Mouse (Mus musculus): Measurements from ENCODE around the gene Cdkn2b. TPM values are rescaled to one million over a fixed set of nuclear protein-coding genes. Genes with fewer than 3 reads are reported as not detected.

Gene Cdkn2b
- under 1 TPM; 0.27 to 0.79 TPM for total RNA-seq (2021)
- long read RNA-seq, experiment 1, partial matches to known transcripts, result 0 of 2 reads
- long read RNA-seq, experiment 1, other reads (novel, unspliced or antisense), result 0 of 2 reads
- long read RNA-seq, experiment 2, partial matches to known transcripts, result 0 of 3 reads
- long read RNA-seq, experiment 2, other reads (novel, unspliced or antisense), result 0 of 3 reads

DNA sequence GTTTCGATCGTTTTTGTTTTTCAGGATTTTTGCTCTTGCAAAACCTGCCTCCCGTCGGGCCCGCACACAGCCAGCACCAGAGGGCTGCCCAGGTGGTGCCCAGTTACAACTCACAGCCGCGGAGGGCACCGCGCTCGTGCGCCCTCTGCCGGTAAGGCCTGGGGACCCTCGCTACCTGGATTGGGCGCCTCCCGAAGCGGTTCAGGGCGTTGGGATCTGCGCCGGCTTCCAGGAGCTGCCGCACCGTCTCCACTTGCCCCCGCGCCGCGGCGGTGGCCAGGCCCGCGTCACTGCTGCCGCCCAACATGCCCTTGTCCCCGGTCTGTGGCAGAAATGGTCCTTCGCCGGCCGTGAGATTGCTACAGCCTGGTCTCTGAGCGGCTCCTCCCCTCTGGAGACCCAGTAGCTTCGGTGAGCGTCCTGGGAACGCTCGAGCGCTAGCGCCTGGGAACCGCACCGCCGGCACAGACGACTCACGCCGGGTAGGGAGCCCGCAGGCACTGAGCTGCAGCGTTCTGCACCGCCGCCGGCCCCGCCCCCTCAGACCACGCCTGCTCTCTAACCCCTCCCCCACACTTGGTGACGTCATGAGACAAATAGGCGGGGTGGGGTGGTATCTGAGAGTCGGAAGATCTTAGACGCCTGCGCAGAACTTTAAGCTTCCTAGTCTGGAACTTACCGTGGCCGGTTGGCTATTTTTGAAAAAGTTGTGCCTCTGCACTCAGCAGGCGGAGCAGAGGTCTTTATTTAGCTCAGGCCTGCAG, at the start of gene Cdkn2b:
Gene Cdkn2b, minus strand, starts transcription at position 549 of the 764 bp plus-strand sequence.
- DNase-seq, result peak; percentile 92 to 95
- intact Hi-C loops (cut with DNase I), result no loop called here

DNA sequence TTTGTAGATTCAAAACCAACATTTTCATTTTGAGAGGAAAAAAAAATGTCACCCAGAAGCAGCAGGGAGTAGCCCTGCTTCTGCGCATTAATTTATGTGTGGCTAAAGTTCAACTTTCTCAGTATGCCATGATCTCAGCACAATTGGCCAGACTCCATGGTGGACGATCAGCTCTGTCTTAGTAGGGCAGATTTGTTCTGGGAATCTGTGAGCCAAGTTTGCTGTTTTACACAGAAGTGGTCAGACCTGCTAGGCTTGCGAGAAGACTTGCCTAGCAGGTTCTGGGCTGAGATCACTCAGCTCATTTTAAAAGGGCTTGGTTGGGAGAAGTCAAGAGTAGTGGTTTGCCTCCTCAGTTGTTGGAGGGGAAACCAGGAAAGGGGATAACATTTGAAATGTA, 49.5 kb upstream of the Cdkn2b start:
- intact Hi-C loops (cut with DNase I), result no loop called here
- DNase-seq, result peak in 1 of 2 experiments; percentile 8

DNA sequence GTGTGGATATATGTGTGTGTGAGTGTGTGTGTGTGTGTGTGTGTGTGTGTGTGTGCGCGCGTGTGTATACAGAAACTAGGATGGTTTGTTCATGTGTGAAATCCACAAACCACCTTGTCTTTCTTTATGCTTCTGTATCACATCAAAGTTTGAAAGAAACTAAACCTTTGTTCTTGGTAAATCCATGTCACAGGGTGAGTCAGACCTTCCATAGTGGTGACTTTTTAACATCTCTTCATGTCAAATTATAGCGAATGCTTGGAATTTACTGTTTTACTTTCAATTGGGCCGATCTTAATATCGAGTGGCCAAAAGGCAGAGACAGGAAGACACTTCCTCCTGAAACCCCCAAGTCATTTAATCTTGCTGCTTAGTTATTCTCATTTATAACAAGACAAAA, 48.7 kb upstream of the Cdkn2b start:
- DNase-seq, result no peak
- intact Hi-C loops (cut with DNase I), result no loop called here

DNA sequence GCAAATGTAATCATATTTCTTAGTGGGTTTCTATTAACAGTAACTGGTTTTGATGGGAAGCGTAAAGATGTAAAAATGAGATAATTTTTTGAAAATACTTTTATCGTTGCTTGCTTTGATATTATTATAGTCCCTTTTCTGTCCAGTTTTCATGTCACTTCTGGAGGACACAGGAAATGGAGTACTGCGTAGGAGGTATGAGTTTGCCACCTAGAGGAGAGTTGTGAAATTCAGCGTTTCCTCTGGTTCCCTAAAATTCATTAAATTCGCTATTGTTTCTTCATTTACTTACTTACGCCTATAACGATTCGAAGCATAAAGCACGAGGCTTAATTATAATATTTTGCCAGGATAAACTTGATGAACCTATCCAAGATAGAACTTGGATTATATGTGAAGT, 43.1 kb upstream of the Cdkn2b start:
- intact Hi-C loops (cut with DNase I), result no loop called here
- no peak for DNase-seq

DNA sequence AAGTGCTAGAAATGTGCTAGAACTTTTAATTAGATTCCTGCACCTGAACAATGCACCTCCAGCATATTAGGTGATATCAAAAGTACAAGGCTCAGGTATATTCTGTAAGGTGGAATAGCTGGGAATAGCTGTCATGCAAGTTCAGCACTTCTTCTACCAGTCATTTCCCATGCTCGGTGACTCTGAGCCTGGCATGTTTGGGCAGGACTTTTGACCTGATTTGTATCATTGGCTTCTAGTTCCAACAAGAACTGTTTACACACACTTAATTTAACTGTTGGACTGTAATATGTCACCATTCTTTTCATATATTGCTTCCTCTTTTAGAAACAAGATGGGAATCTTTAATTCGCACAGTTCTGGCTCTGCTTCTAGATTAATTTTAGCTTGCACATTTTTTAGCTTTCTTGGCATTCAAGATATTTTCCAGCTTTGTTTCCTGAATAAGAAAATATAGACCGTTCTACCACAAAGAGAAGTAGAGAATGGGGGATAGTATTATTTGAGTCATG, 42.3 kb upstream of the Cdkn2b start:
- intact Hi-C loops (cut with DNase I), result no loop called here
- no peak for DNase-seq

DNA sequence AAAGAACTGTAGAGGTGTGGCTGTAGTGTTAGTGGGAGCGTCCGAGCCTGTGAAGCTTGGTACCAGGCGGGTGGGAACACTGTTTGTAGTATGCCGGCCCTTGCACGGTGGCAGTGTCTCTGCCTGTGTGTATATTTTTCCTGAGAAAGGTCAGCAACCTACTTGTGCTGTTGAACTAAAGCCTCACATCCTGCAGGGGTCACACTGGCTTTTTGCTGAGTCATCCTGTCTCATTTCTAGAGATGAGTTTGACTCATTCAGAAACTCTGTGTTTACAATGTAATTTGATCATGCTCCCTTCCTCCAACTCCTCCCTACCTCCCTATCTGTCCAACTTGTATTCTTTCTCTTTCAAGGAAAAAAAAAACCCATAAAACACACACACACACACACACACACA, 40.6 kb upstream of the Cdkn2b start:
- DNase-seq, result no peak
- intact Hi-C loops (cut with DNase I), result no loop called here

DNA sequence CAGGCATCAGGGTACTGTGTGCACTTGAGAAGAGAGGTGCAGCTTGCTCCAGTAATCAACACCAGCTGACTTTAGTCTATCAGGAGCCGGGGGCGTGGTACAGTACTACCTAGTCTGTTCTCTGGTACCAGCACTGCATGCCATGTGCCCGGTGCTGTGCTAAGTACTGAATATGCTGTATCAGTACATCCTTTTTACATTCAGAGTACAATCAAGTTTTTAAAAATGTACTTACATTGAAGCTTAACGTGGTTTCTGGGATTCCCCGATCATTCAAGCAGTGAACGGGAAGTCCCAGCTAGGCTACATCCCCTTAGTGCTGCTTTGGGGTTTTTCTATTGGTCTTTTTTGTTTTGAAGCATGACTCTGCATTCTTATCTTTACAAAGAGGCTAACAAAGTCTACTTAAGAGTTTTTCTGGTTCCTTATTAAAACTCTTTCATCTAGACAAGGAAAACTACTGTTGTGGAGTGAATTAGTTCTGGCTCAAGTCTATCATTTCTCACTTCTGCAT, 40.2 kb upstream of the Cdkn2b start:
- intact Hi-C loops (cut with DNase I), result no loop called here

DNA sequence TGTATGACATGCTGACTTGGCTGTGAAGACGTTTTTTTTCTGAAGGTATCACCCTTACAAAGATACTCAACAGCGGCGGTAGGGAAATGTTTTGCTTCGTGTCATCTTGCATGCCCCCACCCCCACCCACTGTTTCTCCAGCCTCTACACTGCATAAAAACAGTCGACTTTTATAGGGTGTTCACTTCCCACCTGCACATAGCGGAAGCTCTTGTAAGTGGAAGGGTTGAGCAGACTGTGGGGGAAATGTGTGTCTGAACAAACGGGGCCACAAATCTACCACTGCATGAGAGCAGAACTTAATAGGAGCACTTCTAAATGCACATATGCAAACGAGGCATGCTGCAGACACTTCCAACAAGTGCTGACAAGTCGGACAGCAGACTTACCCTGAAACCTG, 39.6 kb upstream of the Cdkn2b start:
- intact Hi-C loops (cut with DNase I), result no loop called here
- no peak for DNase-seq

More for the DNA sequence above, 40.2 kb upstream of the Cdkn2b start:
- no peak for DNase-seq

DNA sequence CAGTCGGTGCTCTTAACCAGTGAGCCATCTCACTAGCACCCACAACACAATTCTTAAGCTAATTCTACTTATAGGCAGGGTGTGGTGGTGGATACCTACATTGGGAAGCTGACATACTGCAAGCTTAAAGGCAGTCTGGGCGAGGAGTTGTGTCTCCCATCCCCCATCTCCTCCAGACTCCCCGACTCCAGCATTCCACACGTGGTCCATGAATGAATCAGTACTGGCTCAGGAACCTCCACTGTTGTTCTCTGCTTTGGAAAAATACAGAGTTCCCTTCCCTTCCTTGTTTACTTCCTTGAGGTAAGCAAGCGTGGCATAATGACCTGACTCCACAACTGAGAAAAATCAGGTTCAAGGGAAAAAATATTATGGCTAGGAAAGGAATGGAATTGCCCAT, 38.0 kb upstream of the Cdkn2b start:
- intact Hi-C loops (cut with DNase I), result no loop called here
- no peak for DNase-seq

DNA sequence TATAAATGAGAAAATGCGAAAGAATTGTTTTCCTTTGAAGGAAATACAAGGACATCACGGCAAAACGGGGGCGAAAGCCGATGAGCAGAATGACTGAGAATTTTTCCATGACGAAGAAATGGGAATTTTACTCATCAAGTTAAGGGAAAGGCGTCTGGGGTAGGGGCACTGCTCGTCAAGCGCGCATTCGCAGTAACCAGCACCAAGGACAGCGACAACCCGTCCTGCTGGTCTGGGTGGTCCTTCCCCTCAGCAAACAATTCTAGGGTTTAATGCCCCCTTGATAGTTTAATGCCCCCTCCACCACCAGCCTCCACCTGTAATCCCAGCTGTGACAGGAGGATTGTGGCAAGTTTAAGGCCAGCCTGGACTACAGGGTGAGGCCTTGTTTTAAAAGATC, 2.6 kb upstream of the Cdkn2b start:
- intact Hi-C loops (cut with DNase I), result no loop called here
- peak; percentile 16 to 44 for DNase-seq

DNA sequence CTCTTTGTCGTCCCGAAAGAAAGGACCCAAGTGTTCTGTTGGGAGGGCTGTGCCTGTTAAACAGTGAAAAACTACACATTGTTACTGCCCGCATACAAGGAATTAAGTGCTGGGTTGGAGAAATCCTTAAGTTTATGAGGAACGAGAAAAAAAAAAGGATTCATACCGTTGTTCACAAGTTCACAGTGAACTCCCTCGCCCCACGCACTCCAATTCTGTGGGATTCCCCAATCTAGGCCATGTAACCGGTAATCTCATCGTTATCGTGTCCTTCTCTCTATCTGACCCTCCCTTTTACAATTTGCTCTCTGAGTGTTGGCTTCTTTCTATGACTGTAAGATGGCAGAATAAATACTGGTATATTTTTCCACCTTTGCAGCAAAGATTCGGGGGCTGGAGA, 843 bp downstream of the Cdkn2b start:
- DNase-seq, result no peak
- intact Hi-C loops (cut with DNase I), result no loop called here

DNA sequence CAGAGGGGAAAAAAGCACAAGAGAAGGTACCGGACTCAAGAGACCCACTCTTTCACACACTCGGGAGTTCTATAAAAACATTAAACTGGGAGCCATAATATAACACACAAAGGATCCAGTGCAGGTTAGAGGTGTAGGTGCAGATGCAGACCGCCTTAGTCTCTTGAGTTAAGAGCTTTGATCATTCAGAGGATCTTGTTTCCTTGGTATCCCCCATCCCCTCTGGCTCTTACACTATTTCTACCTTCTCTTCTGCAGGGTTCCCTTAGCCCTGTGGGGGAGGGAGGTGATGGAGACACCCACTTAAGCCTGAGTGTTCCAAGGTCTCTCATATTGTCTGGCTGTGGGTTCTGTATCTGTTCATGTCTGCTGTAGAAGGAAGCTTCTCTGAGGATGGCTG, 2.8 kb downstream of the Cdkn2b start:
- intact Hi-C loops (cut with DNase I), result no loop called here
- no peak for DNase-seq

DNA sequence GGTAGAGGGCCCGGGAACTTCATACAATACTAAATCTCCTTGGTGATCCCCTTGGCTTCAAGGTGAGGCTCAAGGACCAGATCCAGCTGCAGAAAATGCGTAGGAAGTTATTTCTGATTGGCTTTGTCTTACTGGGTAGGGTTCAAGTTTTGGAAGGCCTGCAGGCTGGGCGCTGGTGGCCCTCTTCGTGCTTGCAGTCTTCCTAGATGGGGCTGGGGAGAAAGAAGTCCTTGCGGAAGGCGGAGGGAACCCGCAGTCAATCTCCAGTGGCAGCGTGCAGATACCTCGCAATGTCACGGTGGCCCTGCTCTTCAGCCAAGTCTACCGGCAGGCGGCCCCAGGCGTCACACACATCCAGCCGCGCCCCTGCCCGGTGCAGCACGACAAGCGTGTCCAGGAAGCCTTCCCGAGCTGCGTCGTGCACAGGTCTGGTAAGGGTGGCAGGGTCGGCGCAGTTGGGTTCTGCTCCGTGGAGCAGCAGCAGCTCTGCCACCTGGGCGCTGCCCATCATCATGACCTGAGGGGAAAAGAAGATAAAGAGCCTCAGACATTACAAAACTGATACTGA, 4.0 kb downstream of the Cdkn2b start:
- DNase-seq, result no peak
- intact Hi-C loops (cut with DNase I), result no loop called here

DNA sequence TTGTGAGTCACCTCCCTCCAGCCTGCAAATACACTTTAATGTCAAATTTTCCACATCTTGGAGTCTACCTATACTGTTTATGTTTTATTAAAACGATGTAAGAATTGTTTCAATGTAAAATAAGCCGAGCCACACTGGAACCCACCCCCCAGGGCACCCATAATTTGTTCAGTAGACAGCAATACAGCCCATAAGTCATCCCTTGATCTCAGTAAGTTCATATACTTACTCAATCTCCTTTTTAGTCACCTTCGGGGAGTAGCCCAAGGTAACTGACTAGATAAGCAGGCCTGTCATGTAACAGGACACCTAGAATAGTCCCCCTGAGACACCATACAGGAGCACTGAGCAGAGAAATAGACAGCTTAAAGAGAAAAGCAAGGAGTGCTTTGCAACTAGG, 5.1 kb downstream of the Cdkn2b start:
- intact Hi-C loops (cut with DNase I), result no loop called here
- no peak for DNase-seq

DNA sequence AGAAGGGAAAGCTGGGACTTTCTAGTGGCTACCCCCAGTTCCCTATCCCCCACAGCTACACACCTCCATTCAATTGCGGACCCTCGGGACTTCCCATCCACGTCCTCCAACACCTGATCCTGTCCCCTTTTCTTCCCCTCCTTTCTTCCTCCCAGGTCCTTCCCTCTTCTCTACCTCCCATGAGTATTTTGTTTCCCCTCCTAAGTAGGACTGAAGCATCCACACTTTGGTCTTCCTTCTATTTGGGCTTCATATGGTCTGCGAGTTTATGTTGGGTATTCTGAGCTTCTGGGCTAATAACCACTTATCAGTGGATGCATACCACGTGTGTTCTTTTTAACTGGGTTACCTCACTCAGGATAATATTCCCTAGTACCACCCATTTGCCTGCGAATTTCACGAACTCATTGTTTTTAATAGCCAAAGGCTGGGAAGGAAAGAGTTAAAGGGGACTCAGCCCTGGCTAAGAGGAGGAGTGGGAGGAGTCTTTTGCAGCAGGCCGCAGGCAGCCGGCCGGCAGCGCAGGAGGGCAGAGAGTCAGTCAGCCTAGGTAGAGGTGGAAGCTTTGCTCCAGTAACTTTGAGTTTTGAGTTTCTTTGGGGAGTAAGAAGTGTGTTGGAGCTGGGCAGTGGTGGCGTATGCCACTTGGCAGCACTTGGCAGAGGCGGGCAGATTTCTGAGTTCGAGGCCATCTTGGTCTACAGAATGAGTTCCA, 7.4 kb downstream of the Cdkn2b start:
- intact Hi-C loops (cut with DNase I), result no loop called here
- DNase-seq, result no peak

DNA sequence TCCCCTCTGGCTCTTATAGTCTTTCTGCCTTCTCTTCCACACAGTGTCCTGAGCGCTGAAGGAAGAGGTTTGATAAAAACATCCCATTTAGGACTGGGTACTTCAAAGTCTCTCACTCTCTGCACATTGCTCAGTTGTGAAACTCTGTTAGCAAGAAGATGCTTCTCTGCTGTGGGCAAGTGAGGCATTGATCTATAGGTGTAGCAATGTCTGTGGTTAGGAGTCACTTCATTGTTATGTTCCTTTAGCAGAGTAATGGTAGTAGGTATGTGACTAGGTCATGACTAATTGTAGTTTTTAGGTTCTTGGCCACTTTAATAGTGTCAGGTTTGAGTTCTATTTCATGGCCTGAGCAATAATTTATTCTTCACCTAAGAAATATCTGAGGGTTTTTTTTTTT, 8.7 kb downstream of the Cdkn2b start:
- no peak for DNase-seq
- intact Hi-C loops (cut with DNase I), result no loop called here

DNA sequence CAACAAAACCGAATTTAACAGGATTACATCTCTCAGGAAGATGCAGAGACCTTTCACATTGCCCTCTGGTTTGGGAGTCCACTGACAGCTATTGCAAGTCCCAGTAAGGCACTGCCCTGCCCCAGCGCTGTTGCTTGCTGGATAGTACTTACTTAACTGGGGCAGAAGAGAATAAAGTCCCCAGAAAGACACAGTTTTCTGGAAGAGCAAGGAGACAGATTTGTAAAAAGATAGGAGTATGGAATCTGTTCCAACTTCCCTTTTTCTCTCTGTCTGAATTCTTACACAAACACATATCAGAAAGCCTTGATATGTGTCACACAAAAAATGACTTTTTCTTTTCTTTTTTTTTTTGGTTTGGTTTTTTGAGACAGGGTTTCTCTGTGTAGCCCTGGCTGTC, 11.1 kb downstream of the Cdkn2b start:
- no peak for DNase-seq
- intact Hi-C loops (cut with DNase I), result no loop called here

DNA sequence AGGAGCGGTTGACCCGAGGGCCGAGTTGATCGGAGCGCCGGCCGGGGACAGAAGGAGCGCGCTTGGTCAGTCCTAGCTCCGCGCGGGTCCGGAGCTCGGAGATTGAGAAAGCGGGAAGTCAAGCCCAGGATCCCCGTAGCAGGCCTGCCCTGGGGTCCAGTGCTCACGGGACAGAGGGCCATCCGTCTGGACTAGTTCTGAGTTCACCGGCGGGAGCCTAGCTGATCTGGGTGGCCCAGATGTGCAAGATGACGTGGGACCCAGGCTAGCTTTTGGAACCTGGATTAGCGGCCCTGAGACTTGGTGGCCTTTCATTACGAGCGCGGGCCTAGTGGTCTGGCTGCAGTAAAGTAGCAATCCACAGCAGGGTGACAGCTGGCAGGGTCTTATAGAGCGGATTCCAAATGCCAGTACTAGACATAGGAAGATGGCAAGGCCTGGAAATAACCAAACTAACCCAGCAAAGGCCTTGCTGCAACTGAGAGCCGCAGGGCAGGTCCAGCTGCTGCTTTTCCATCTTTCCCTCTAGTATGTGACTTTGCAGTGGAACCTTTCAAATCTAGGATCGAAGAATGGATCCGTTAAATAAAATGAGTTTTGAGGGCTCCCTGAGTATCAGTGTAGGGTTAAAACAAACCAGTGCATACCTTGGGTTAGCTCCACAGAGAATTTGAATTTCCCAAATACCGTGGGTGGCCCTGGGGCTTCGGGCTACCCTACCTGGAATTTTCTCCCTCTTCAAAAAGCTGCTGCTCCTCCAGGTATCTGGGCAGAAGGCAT, 15.2 kb downstream of the Cdkn2b start:
- intact Hi-C loops (cut with DNase I), result no loop called here
- no peak for DNase-seq

DNA sequence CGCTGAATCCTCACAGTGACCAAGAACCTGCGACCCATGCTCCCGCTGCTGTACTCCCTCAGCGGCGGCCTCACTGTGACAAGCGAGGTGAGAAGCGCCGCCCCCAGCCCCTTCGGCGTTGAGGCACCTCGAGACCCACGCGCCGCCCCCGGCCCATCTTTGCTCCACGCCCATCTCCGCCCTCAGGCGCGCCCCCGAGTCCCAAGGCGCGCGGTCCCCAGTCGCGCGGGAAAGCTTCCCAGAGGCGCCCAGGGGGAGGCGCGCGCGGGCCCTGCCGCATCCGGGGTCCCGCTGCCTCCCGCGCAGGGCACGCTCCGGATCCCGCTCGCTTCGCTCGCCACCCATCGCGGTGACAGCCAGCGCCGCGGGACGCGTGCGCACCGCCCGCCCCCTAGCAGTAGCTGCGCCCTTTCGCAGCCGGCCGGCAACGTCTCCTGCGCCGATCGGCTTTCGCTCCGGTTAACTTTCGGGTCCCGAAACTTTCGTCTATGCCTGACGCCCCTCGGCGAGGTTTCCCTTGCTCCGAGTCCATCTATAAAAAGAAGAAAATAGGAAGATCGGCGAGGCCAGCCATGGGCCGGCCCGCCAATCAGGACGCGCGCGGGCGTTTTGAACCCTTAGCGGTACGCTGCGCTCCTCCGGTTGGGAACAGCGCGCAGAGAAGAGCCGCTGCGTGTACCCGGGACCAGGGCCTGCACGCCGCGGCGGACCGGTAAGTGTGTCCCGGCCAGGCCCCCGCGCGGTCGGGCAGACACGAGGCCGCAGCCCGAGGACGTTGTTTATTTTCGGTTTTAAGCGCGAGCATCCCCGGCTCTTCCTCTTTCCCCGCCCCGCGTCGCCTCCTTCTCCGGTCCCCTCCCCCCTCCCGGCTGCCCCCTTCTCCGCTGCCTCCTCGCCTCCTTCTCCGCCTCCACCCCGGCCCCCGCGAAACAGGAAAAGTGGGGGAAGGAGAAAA, 16.1 kb downstream of the Cdkn2b start, which contains the start of gene Cdkn2a:
Gene Cdkn2a, minus strand, starts transcription at position 168 of the 955 bp plus-strand sequence.
- DNase-seq, result peak; percentile 70 to 75
- intact Hi-C loops (cut with DNase I), result loop anchor here (5.0 kb wide), 2 partner anchors 152 to 233 kb away; no protein-coding TSS in a partner anchor
